Mouse (Mus musculus) T-cell, adult 2 months (primary cell): Measurements from ENCODE around the gene Crtac1.

Experiments
- DNase-seq: peaks from one replicate; pipeline ENCODE4 v3.0.0; 2022; ENCODE audit warnings: low spot score

Crtac1 gene

DNA sequence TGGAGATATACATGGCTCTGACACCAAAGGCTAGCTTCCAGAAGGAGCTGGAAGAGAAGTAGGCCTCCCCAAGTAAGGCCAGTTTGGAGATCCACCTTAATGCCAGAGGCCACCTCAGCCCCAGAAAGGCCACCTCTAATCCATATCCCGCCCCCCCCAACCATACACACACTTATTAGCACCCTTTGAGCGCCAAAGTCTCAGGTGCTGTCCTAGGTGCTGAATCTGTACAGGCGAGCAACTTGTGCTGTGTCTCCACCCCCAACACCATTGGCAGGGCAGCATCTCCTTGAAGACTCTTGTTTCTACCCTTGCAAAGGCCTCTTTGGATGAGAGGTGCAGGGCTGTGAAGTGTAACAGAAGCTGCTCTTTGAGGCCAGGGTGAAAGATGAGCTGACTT is 6.4 kb downstream of the Crtac1 start:
- no peak for DNase-seq

DNA sequence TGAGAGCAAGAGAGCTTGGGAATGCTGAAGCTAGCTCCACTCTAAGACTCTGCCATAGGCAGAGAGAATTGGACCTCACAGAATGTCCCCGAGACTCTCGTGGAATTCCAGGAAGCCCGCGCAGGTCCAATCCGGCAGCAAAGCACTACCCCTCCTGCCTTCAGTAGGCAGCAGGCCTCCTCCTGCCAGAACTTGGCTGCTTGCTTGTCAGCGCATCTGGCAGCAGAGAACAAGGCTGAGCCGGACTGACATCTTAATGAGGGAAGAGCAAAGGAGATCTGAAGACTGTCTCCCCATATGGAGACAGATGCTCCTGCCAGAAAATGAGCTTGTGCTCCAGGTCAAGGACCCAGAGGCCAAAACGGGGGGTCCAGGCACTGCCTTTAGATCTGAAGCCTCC is 16.5 kb downstream of the Crtac1 start:
- no peak for DNase-seq

DNA sequence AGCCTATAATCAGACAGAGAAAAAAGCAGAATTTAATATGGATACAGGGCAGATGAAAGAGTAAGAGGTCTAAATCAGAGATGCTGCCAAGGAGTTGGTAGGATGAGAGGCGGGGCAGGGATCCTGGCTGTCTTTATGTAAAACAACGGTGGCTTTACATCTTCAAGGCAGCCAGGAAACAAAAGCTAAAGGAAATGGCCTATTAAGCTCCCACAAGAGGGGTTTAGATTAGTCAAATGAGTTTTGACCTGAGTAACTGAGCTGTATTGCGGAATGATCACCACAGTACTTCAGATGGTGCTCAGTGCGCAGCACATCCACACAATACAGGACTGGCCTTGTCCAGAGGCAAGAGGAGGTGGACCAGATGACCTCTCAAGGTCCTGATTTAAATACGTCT is 21.7 kb downstream of the Crtac1 start:
- DNase-seq = no peak

DNA sequence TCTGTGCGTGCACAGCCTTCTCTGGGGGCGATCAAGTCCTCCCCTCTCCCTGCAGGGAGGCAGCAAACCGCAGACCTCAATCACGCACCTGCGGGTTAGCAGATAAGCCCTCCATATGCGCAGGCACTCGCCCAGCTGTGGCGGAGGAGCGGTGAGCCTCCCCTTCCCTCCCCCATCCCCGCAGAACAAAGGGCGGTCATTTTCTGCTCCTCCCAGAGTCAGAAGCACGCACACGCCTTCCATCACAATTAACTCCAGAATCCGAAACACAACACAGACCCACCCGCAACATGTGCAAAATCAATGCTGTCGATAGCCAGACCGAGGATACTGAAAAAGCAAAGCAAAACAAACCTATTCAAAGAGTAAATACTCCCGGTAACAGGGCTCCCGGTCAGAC is 22.4 kb downstream of the Crtac1 start:
- DNase-seq = no peak

DNA sequence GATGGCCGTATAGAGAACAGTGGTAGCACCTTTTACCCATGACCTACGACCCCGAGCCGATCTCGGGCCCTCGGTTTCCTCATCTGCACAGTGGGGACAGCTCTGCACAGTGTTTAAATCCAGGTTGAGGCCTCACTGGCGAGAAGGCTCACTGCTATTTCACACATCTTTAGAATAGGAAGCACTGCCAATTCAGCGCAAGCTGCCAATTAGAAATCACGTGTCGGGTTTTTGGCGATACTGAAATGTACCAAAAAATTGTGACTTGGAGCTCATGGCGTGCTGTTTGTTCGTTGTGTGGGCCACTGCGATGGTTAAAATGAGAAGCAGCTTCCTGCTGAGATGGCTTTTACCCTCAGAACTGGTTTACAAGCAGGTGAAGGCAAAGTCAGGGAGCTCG is 27.2 kb downstream of the Crtac1 start:
- DNase-seq = no peak

DNA sequence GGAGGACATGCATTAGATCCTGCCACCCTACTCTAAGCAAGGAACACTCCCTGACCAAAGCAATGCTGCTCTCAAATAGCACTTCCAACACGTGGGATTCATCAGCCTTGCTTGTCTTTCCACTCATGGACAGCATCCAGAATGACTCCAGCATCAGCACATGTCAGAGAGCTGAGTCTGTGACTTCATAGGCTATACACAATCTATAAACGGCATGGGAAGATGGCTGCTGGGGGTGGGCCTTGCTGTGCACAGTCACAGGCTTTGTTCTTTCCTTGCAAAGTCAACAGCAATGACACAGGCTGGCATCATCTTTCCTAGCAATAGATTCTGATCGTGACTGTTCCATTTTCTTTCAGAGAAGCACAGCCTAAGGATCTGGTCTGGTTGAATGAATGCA is 31.6 kb downstream of the Crtac1 start:
- no peak for DNase-seq

DNA sequence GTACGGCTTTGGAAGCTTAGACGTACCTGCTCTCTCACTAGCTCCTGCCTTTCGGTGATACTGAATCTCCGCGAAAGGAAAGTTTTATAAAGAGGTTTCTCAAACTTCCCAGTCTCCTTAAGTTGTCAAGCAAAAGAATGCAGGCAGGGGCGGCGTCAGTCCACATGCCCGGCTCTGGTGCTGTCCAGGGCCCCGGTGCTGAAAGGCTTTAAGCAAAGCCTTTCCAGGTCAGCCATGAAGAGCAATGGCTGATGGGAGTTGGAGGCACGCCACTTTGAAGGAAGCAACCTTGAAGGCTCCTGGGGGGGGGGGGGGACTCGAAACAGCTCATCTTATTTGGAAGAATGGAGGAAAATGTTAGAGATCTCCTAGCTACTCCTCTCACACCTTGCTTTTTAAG is 34.3 kb downstream of the Crtac1 start:
- no peak for DNase-seq

DNA sequence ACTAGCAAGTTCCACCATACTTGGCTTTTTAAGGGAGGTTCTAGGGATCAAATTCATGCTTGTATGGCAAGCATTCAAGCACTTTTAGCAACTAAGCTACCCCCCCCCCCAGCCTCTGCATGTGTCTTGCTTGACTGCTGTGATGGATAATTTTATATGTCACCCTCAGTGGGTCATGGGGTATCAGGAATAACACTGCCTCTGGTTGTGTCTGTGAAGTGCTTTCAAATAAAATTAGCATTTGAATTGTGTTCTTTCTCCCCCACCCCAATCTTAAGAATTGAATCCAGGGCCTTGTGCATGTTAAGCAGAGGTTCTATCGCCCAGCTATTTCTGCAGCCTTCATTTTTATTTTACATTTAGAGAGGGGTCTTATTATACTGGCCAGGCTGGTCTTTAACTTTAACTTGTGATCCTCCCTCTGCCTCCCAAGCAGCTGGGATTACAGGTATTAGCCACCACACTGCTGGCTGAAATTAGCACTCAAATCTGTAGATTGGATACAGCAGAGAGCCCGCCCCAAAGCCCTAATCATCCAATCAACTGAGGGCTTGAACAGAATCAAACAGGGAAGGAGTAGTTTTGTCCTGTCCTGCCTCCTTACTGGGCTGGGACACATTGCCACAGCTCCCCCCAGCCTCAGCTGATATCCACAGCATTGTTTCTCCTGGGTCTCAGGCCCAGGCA is 36.6 kb downstream of the Crtac1 start:
- no peak for DNase-seq

DNA sequence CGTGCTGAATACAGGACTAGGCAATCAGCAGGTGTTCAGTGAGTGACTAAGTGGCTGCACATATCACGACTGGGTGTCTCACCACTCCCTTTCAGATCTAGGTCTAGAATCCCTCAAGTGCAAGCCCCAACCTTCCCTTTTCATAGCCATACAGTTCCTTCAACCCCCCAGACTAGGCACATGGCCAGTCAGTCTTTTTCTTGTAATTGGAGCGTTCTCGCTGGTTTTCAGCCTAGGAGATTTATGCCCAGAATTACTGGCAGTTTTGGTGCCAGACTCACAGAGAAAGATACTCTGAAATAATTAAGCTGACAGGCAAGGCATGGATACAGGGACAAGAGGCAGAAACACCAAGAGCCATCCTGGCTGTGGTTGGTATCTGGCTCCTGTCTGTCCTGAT is 37.7 kb downstream of the Crtac1 start:
- no peak for DNase-seq

DNA sequence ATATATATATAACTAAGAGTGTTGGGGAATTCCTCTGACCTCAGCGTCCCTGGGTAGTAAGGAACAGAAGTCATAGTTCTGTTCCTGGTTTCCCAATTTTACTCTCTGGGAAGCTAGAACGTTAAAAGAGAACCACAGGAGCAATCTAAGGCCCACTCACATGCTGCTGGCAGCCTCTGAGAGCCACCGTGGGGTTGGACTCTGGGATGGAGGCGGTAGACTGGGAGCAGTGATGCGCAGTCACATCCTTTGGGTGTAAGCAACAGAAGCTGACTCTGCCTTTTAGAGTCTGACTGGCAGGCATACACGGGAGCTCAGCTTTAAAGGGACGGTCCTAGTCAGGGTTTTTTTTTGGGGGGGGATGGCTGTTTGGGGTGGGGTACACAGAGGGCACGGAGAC is 39.5 kb downstream of the Crtac1 start:
- DNase-seq = no peak

DNA sequence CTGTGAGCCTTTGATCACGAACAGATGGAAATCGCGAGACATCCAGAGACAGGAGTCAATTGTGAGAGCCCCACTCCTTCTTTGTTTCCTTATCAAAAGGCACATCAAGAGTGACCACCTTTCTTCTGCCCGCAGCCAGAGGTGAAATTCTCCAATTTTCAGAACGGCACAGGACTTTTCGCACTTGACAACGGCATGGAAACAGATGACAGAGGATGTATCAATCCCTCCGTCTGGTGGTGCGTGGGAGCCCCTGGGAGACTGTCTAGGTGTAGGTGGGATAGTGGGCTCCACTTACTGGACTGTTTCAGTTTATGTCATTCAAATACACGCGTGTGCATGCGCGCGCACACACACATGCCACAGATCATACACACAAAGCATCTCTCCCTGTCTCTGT is 42.0 kb downstream of the Crtac1 start:
- no peak for DNase-seq

DNA sequence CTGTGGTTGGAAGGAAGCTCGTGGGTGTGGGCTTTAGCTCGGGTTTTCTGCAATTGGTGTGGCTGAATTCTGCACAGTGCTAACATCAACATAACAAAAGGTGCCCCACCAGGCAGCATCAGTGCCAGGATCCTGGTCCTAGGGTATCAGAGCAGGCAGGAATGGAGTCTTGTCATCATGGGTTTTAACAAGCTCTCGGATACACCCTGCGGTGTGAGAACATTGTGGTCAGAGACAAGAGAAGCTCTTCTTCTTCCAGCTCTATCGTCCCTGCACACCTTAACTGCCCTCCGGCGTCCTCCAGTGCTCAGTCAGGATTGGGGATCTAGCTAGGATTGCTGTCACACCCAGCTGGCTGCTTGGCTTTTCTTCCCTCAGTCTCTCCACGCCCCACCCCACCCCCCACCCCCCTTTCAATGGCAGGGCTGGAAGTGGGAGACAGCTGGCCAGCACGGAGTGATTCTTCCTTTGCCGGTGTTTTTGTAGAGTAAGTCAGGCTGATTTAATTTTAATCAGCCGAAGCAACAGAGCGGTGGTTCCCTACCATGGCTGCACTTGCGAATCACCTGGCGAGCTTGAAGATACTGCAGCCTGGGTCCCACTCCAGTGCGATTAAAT is 46.5 kb downstream of the Crtac1 start:
- no peak for DNase-seq

DNA sequence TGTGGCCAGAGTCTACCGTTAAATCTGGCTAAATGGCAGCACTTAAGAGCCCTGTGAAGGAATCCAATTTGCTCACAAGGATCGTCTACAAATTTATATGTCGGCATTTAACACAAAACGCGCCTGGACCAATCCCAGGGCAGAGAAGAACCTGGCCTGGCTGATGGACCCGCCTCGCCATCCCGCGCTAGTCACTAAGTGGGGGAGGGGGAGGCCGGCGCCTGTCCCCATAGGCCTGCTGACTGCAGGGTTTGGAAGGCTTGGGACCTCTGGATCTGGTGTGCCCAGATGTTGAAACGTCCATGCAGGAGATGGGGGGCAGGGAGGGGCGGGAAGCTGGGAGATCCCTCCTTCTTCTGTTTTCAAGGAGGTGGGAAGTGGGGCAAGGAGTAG is 50.6 kb downstream of the Crtac1 start:
- DNase-seq = no peak

DNA sequence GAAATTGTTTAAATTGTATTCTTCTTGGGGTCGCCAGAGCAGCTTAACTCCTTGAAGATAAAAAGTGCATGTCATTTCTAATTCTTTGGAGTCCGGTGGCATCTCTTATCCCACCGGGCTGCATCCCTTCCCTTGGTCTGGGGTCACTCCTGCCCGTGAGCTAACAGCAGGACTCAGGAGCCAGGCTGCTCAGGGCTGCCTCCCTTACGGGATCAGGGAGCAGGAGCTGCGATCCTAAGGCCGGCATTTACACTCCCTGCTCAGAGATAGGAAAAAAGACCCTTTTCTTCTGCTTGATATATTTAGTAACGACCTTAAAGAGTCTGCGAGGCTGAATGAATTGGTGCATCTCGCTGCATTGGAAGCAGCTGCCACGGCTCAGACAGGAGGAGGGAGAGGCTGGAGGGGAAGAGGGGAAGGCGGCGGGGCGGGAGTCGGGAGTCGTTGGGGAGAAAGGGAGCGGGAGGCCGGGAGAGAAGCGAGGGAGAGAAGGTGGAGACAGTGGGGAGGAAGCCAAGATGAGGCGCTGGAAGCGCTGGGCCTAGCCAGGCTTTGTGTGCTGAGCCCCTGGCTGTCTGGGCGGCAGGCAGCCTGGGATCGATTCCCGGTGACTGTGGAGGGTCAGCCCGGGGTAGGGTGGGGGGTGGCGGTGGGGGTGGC is 51.1 kb downstream of the Crtac1 start:
- DNase-seq = no peak

DNA sequence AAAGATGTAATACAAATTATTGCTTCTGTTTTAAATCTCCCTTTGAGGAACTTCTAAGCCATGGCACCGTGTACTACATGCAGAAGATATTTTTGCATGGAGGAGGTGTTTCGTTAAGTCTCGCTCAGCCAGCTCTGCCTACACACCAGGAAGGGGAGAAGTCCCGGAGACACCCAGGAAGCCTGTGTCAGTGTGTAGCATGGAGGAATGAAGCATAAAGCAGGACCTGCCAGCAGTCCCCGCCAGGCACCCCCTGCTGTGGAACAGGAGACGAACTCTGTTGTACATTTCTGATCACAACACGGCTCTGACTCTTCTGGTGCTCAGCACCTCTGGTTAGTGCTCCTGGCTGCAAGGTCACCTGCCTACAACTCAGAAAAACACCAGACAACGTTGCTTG is 51.8 kb downstream of the Crtac1 start:
- DNase-seq = no peak

DNA sequence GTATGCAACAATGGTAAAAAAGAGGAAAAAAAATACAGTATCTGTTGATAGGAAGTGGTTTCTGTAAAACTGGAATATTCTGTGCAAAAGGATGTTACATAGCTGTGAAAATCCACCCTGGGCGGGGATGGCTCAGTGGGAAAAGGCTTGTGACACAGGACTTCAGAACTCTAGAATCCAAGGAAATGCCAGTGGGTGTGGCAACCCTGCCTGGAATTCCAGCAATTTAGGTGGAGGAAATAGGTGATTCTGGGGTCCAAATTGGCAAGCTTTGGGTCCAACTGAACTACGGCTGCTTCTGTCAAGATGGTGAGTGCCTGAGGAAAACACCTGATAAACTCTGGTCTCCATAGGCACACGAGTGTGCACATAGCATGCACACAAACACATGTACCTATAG is 54.4 kb downstream of the Crtac1 start:
- DNase-seq = no peak

DNA sequence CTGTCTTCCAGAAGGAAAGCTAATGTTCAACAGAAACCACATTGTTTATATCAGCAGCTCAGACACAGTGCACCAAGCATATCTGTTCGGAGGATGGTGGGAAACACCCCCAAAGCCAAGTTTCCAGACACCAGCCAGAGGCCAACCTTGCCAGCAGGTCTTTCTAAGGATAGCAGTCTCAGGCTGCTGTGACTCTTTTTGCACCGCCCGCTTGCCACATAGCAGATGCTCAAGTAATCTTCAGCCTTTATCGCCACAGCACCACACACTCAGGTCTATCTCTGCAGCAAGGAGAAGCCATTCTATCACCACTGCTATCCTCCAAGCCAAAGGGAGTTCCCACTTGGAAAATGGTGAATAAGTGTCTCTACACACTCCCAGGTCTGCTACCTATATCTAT is 68.0 kb downstream of the Crtac1 start:
- no peak for DNase-seq

DNA sequence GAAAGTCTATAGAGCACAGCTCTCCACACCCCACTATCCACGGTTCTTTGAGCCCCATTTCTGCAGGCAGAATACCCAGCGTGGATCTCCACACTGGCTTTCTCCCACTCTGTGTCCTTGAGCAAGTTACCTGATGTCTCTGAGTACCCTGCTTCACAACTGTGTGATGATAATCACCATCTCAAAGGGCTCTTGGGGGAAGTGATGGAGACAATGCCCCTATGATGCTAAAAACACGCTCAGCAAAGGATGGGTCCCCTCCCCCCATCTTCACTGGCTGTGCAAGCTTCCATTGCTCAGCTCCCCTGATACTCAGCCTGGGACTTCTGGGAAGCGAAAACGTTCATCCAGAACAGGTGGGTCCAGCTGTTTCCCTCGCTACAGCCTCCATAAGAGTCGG is 73.2 kb downstream of the Crtac1 start:
- DNase-seq = no peak

DNA sequence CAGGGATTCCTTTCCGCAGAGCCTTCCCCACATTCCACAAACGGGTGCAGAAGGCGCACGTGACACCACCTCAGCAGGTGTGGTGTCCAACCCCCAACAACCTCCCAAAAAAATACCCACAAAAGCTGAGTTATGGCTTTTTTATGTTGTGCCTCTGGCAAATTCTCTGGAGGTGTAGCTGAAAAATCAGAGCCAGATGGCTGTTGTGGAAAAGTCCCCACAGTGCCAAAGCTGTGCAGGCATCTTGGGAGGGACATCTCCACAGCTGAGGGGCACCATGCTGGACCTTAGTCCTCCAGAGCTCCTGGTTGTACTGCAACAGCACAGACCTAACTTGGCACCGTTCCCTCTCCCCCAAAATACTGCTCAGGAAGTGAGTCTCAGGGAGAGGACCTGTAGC is 74.7 kb downstream of the Crtac1 start:
- no peak for DNase-seq

DNA sequence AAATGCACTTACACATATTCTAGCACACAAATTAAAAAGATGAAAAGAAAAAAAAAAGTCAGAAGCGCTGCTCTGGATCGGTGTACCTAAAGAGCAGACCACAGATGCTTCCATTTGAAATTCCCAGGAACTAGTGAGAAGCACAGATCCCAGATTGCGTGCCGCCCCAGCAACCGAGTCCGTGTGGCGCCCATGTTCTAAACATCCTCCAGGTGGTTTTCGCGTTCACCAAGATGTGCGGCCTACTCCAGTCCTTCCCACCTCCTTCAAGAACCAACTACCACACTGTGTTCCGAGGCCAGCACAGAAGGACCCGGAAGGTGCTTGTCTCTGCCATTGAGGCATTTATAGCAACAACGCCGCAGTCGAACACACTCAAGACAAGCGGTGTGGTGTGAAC is 76.1 kb downstream of the Crtac1 start:
- no peak for DNase-seq

DNA sequence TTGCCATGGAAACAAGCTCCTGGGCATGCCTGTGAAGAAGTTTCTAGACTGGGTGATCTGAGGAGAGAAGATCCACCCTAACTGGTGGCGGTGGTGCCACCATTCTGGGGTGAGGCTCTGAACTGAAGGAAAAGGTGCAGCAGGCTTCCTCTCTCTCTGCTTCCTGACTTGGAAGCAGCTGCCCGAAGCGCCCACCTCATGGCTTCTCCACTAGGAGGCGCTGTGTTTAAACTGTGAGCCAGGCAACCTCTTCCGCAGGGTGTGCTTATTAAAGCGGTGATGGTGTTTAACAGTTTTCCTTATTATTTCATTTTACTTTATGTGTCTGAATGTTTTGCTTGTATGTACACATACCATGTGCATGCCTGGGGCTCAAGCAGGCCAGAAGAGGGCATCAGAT is 90.4 kb downstream of the Crtac1 start:
- no peak for DNase-seq

DNA sequence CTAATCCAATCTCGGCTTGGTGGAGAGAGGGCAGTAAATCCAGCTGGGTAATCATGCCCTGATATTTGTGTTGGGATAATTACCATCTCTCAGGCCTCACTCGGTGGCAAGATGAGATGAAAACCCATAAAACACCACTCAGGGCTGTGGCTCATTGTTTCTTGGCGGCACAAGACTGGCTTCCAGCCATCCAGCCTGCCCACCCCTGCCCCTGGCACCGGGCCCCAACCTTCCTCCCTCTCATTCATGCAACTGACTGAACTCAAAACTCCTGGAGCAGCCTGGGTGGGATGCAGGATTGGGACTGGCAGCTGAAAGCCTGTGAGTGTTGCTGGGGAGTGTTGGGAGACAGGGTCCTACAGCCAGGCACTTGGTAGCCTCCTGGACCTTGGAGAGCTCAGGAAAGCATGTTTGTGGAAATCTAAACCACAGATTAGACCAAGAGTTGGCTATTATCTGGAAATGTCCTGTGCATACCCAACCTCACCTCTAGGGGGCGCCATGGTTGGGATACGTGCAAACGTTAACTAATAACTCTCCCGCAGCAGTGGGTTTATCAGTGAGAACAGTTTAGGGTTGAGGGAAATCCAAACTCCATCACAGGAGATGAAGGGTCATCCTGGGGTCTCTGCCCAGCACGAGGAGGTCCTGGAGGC is 99.4 kb downstream of the Crtac1 start:
- no peak for DNase-seq

DNA sequence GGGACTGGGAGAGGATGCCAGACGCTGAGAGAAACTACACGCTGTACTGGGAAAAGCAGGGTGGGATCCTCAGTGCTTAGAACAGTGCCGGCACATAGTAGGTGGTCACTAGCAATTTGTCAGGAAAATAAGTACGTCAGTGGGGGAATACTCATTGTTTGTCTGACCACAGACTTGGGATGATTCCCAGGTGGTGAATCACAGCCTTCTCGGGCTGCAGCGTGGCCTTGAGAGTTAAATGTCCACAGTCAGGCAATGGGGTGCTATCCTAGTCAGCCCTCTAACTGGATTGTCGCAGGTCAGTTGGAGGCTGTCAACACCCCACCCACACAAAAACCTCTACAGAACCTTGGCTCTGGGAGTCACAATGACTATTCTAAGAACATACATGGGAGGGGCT is 100.1 kb downstream of the Crtac1 start:
- DNase-seq = no peak
